Mouse (Mus musculus): ENCODE measurements around the gene Pigl. TPM values are rescaled to one million over a fixed set of nuclear protein-coding genes. Genes with fewer than 3 reads are reported as not detected.
A peak's percentile ranks its signal among the peaks of the same experiment; 100 is the strongest.

The Pigl gene
- total RNA-seq, 2 experiments from 2014 or later, result 2.0 to 12.0 TPM

- ATAC-seq (replicated peaks; ENCODE audit: low FRiP score, low TSS enrichment, poor library complexity, severe bottlenecking), result no peak
These were observed 52.7 kb downstream of the Pigl start for GRCm38 (mm10) chr11:62510956-62511355.

- ATAC-seq (replicated peaks; ENCODE audit: low FRiP score, low TSS enrichment, poor library complexity, severe bottlenecking), result 0 out of 2 replicates have a peak, but pooled peaks have one; percentile 26
These were observed 53.4 kb downstream of the Pigl start for GRCm38 (mm10) chr11:62511444-62512202.

GRCm38 (mm10) chr11:62512529-62513080, 54.3 kb downstream of the Pigl start:
- ATAC-seq (replicated peaks; ENCODE audit: low FRiP score, low TSS enrichment, poor library complexity, severe bottlenecking), result no peak

- ATAC-seq (replicated peaks; ENCODE audit: low FRiP score, low TSS enrichment, poor library complexity, severe bottlenecking), result no peak
These were observed 55.1 kb downstream of the Pigl start for GRCm38 (mm10) chr11:62513311-62513710.

GRCm38 (mm10) chr11:62518991-62519390, 60.7 kb downstream of the Pigl start:
- ATAC-seq (replicated peaks; ENCODE audit: low FRiP score, low TSS enrichment, poor library complexity, severe bottlenecking), result no peak

- no peak for ATAC-seq (replicated peaks; ENCODE audit: low FRiP score, low TSS enrichment, poor library complexity, severe bottlenecking)
These were observed 64.0 kb downstream of the Pigl start for GRCm38 (mm10) chr11:62522283-62522682.

- no peak for ATAC-seq (replicated peaks; ENCODE audit: low FRiP score, low TSS enrichment, poor library complexity, severe bottlenecking)
These were observed 78.8 kb downstream of the Pigl start for GRCm38 (mm10) chr11:62537089-62537488.

- ATAC-seq (replicated peaks; ENCODE audit: low FRiP score, low TSS enrichment, poor library complexity, severe bottlenecking), result no peak
These were observed 79.3 kb downstream of the Pigl start for GRCm38 (mm10) chr11:62537590-62537989.

GRCm38 (mm10) chr11:62538321-62539088, 80.2 kb downstream of the Pigl start:
- ATAC-seq (replicated peaks; ENCODE audit: low FRiP score, low TSS enrichment, poor library complexity, severe bottlenecking), result peak; percentile 64

GRCm38 (mm10) chr11:62539089-62539890, 81.0 kb downstream of the Pigl start, which contains the start of gene Cenpv:
Gene Cenpv (minus strand): TSS chr11:62539261.
- ATAC-seq (replicated peaks; ENCODE audit: low FRiP score, low TSS enrichment, poor library complexity, severe bottlenecking), result peak; percentile 61

GRCm38 (mm10) chr11:62540167-62540566, 81.9 kb downstream of the Pigl start:
- ATAC-seq (replicated peaks; ENCODE audit: low FRiP score, low TSS enrichment, poor library complexity, severe bottlenecking), result no peak

- no peak for ATAC-seq (replicated peaks; ENCODE audit: low FRiP score, low TSS enrichment, poor library complexity, severe bottlenecking)
These were observed 82.7 kb downstream of the Pigl start for GRCm38 (mm10) chr11:62540969-62541368.

- ATAC-seq (replicated peaks; ENCODE audit: low FRiP score, low TSS enrichment, poor library complexity, severe bottlenecking), result no peak
These were observed 83.3 kb downstream of the Pigl start for GRCm38 (mm10) chr11:62541581-62541980.

- ATAC-seq (replicated peaks; ENCODE audit: low FRiP score, low TSS enrichment, poor library complexity, severe bottlenecking), result no peak
These were observed 85.7 kb downstream of the Pigl start for GRCm38 (mm10) chr11:62543991-62544390.

GRCm38 (mm10) chr11:62549782-62550181, 91.5 kb downstream of the Pigl start:
- ATAC-seq (replicated peaks; ENCODE audit: low FRiP score, low TSS enrichment, poor library complexity, severe bottlenecking), result peak; percentile 43

GRCm38 (mm10) chr11:62550227-62550685, 92.0 kb downstream of the Pigl start:
- peak; percentile 49 for ATAC-seq (replicated peaks; ENCODE audit: low FRiP score, low TSS enrichment, poor library complexity, severe bottlenecking)

- peak; percentile 83 for ATAC-seq (replicated peaks; ENCODE audit: low FRiP score, low TSS enrichment, poor library complexity, severe bottlenecking)
These were observed 92.5 kb downstream of the Pigl start, which contains the start of gene Ubb for GRCm38 (mm10) chr11:62550727-62551225. Gene Ubb (plus strand): TSS chr11:62551171.

- ATAC-seq (replicated peaks; ENCODE audit: low FRiP score, low TSS enrichment, poor library complexity, severe bottlenecking), result peak; percentile 44
These were observed 93.2 kb downstream of the Pigl start for GRCm38 (mm10) chr11:62551226-62552119.
